8 mouse cellular contexts compared by ENCODE assay signal in the genomic region with DNA sequence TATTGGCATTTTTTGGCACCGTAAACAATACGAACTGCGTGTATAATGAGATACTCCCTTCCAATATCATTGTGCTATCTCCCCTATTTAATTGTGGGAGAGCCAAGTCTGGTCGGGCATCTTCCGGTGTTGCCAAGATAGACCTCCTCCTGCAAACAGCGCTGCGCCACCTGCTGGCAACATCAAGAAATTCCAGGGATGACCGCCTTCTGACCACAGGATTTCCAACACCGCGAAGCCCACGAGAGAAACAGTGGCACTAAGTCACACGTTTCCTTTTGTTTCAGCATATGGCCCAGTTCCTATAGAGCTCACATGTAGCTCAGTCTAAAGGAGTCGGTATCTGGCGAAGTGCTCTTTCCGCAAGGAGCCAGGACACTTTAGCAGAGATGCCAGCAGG. TPM values are rescaled to one million over a fixed set of nuclear protein-coding genes. Genes with fewer than 3 reads are reported as not detected.
DNase-seq lines count a peak whose midpoint lies in the region; ATAC-seq and TF ChIP-seq lines count a peak whose summit lies in the region.

No protein-coding gene starts in this region.

- TF ChIP-seq CTCF in heart, adult 2 months (IDR thresholded peaks at IDR 0.05) = peak; percentile 86
- peak; percentile 89 for TF ChIP-seq CTCF in lung, adult 2 months (IDR thresholded peaks at IDR 0.05; ENCODE audit: insufficient read depth, low read length)

- H3K4me3 ChIP-seq in heart, adult 2 months = no peak overlapping the region
- no peak overlapping the region for H3K4me3 ChIP-seq in lung, adult 2 months (replicated peaks; ENCODE audit: extremely low read depth, low read depth, low read length)

- no peak for TF ChIP-seq POLR2A in heart, adult 2 months (IDR thresholded peaks at IDR 0.05; ENCODE audit: insufficient read depth, low read depth, low read length)
- no peak for TF ChIP-seq POLR2A in lung, adult 2 months (IDR thresholded peaks at IDR 0.05; ENCODE audit: borderline replicate concordance, extremely low read depth, low read depth, low read length)

- ATAC-seq in neutrophil, adult 5-6 weeks (ENCODE audit: extremely low read depth, insufficient number of reproducible peaks, low FRiP score, poor library complexity, severe bottlenecking) = peak; percentile 24; the same call in 1 of the 2 replicates

- H3K27ac ChIP-seq in heart, adult 2 months = no peak overlapping the region

- peaks cover 6% of the 10 kb centered on the region for H3K4me1 ChIP-seq in heart, adult 2 months (ENCODE audit: control insufficient read depth, insufficient read depth, low read length)
- H3K4me1 ChIP-seq in lung, adult 2 months (ENCODE audit: control insufficient read depth, insufficient read depth, low read length) = peaks cover 2% of the 10 kb centered on the region; the same call in 1 of the 2 replicates

- WGBS in heart, adult 2 months = 14% methylated on average over 15 of the region's 15 CpGs
- WGBS in lung, adult 2 months = 14% methylated on average over 15 of the region's 15 CpGs

- TF ChIP-seq EP300 in heart, adult 2 months (IDR thresholded peaks at IDR 0.05; ENCODE audit: insufficient read depth, low read depth, low read length) = no peak

- DNase-seq in CD4-positive helper T cell, adult 2 months (ENCODE audit: low read depth, low spot score) = peak; percentile 65
- peak; percentile 81 for DNase-seq in ZHBTc4 (ENCODE audit: low read depth, low spot score)
- DNase-seq in cerebellum, postnatal 4 days (ENCODE audit: low spot score in 2 of 2) = peak; percentile 60 to 76
- peak; percentile 54 to 68 for DNase-seq in heart, adult 2 months
- peak; percentile 29 for DNase-seq in kidney, adult 9 months
- DNase-seq in lung, adult 2 months = peak; percentile 44
- DNase-seq in thymus, postnatal 25 days = peak; percentile 71

- no peaks in the 10 kb centered on the region for H3K27me3 ChIP-seq in heart, adult 2 months (ENCODE audit: control insufficient read depth, insufficient read depth, low read length)

- H3K79me2 ChIP-seq in heart, adult 2 months (replicated peaks; ENCODE audit: control insufficient read depth, insufficient read depth, low read length) = no peaks in the 10 kb centered on the region

- intact Hi-C loops in heart, adult 2 months (cut with DNase I) = loop anchor here (2.0 kb wide), 1 partner anchor 71 kb away; no protein-coding TSS in a partner anchor

- H3K36me3 ChIP-seq in heart, adult 2 months (ENCODE audit: control insufficient read depth, insufficient read depth, low read length) = no peaks in the 10 kb centered on the region

- H3K9ac ChIP-seq in heart, adult 2 months (ENCODE audit: low read depth, low read length) = no peak overlapping the region

RNA-seq across cellular contexts. Expression of gene 4930469K13Rik, which starts 24.6 kb away (rescaled TPM):
- not detected for total RNA-seq in heart, adult 2 months (2021)
- polyA plus RNA-seq in heart, adult 2 months (2012; rRNA removed) = not detected in 2 replicates
- not detected in 2 replicates for polyA plus RNA-seq in lung, adult 2 months (2012; rRNA removed)
- total RNA-seq in neutrophil, adult 5-6 weeks (2017) = not detected in 2 replicates

RNA-seq across cellular contexts. Expression of gene Lcp2, which starts 27.1 kb away (rescaled TPM):
- 1 to 10 TPM; 1.6 to 1.7 TPM for total RNA-seq in heart, adult 2 months (2021)
- polyA plus RNA-seq in heart, adult 2 months (2012; rRNA removed) = 1.3 and 1.8 TPM in 2 replicates
- polyA plus RNA-seq in lung, adult 2 months (2012; rRNA removed) = 7.0 and 9.1 TPM in 2 replicates
- 162 TPM in 2 replicates for total RNA-seq in neutrophil, adult 5-6 weeks (2017)

Comparison
In these comparisons a context has a peak if more than half of its experiments do, and no peak if none do; other contexts are left out.
1. DNase-seq: peak in every context shown above with its lines; median percentile 81 in ZHBTc4; 71 in thymus, postnatal 25 days; 68 in cerebellum, postnatal 4 days; 65 in CD4-positive helper T cell, adult 2 months; 61 in heart, adult 2 months; 44 in lung, adult 2 months; 29 in kidney, adult 9 months.
2. RNA of gene Lcp2, which starts 27.1 kb away (total RNA-seq): 162 TPM in neutrophil, adult 5-6 weeks; 1.6 to 1.7 TPM in heart, adult 2 months; every median in the first group is over 10 times any median in the second.